Mouse (Mus musculus): ENCODE results near the gene Gabre. TPM values are rescaled to one million over a fixed set of nuclear protein-coding genes. Genes with fewer than 3 reads are reported as not detected.
A peak's percentile ranks its signal among the peaks of the same experiment; 100 is the strongest.

The Gabre gene
- polyA plus RNA-seq, 2 experiments: 0.16 TPM; not detected in 1

DNA sequence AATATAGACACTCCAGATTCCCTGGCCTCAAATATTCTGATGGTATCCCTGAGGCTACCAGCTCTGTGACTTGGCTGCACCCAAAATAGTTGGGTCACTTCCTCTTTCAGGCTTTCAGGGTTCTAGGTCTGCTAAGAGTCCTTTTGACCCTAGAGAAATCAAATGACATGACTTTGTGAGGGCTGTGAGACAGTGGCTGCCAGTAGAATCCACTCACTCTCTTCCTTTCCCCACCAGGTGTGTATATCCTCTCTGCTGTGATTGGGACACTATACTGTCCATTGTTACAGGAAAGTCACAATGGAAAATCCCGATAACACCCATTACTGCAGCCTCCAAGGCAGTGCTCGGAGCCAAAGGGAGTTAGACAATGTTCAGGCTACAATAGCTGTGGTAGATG lies 52.9 kb downstream of the Gabre start, which contains the start of gene Magea4:
Gene Magea4, plus strand, starts transcription at position 301 of the 400 bp plus-strand sequence.
- H3K9ac ChIP-seq (replicated peaks): no peak within 1 kb of the TSS
- no peak within 1 kb of the TSS for H3K4me3 ChIP-seq (ENCODE audit: insufficient read depth in 1 of 2, low read depth in 2 of 2, low read length in 2 of 2)
- TF ChIP-seq EP300 (IDR thresholded peaks at IDR 0.05; ENCODE audit: low read depth): no peak
- no peak for TF ChIP-seq CTCF (IDR thresholded peaks at IDR 0.05; ENCODE audit: low read depth)
- H3K36me3 ChIP-seq (replicated peaks; ENCODE audit: control insufficient read depth, insufficient read depth, low read depth): no peaks in the 10 kb centered on the region
- no peaks in the 10 kb centered on the region for H3K4me1 ChIP-seq (replicated peaks; ENCODE audit: control insufficient read depth in 2 of 2, insufficient read depth in 2 of 2, low read length in 1 of 2)
- H3K27ac ChIP-seq: no peak within 1 kb of the TSS
- H3K9me3 ChIP-seq (ENCODE audit: control insufficient read depth, low read length): no peaks in the 10 kb centered on the region
- 61% methylated on average over 2 of the region's 2 CpGs for WGBS (ENCODE audit: insufficient replicate concordance)
- no peaks in the 10 kb centered on the region for H3K27me3 ChIP-seq (ENCODE audit: control insufficient read depth, insufficient read depth, low read length)
- no peak for ATAC-seq (ENCODE audit: insufficient read depth)
- H3K4me2 ChIP-seq (ENCODE audit: low read depth): no peak within 1 kb of the TSS
- DNase-seq (ENCODE audit: low read depth in 3 of 3, low spot score in 3 of 3): no peak

MicroRNAs encoded within 50 kb of the gene (microRNA counts, 519-probe panel; counts per million panel counts)
- microRNA mmu-miR-224: 69.9 counts per million
- 69.9 counts per million for microRNA mmu-miR-452

Small RNA genes lying within 50 kb of the gene (microRNA-seq; reads per million reads assigned to microRNA genes)
- 95.1 reads per million, percentile 47 among the genes with 10 or more reads in this experiment for gene Mir224
- 9.7 reads per million, percentile 20 among the genes with 10 or more reads in this experiment for gene Mir452

Other genes with a start within 250 kb of the Gabre start
- gene Magea4, start 52.8 kb downstream of the Gabre start, polyA plus RNA-seq (2012; rRNA removed): not detected in 2 replicates
- not detected in 2 replicates for gene Magea4, start 52.8 kb downstream of the Gabre start, polyA plus RNA-seq (2014; fragmentation: Nextera tagmentation; extraction: Ambion mirVana)
- not detected in 2 replicates for gene Magea10, start 112.1 kb upstream of the Gabre start, polyA plus RNA-seq (2012; rRNA removed)
- not detected in 2 replicates for gene Magea10, start 112.1 kb upstream of the Gabre start, polyA plus RNA-seq (2014; fragmentation: Nextera tagmentation; extraction: Ambion mirVana)